Comparison of ENCODE assay signal across 8 mouse cellular contexts in the genomic region with DNA sequence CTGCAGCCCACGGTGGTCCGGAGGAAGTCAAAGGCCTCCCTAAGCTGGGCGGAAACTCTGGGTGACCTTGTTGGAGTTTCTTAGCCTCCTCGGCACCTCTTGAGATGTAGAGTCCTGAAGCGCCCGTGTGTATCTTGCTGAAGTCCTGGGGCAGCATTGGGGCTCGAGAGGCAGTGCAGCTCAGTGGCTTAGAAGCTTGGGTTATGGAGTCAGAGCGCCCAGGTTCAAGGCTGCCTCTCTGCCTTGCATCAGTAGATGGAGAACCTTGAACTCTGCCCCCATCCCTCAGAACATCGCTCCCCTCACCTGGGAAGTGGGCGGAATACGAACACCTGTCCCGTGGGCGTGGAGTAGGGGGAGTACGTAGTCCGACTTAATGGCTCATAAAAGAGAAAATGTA. TPM values are rescaled to one million over a fixed set of nuclear protein-coding genes. Genes with fewer than 3 reads are reported as not detected.
DNase-seq lines count a peak whose midpoint lies in the region; ATAC-seq and TF ChIP-seq lines count a peak whose summit lies in the region.

No protein-coding gene starts in this region.

- intact Hi-C loops in heart, postnatal 14 days (cut with DNase I), result loop anchor here (2.0 kb wide), 1 partner anchor 26 kb away; a partner anchor contains a TSS

- peak overlapping the region; percentile 94 for H3K27ac ChIP-seq in heart, embryonic 10.5 days
- H3K27ac ChIP-seq in CH12.LX (ENCODE audit: insufficient read depth, low read depth), result peak overlapping the region; percentile 60
- H3K27ac ChIP-seq in forebrain, embryonic 14.5 days (ENCODE audit: low read depth, low read length), result no peak overlapping the region
- peak overlapping the region; percentile 78; the same call in 1 of the 2 replicates for H3K27ac ChIP-seq in liver, embryonic 16.5 days (ENCODE audit: low read length)

- no peak for DNase-seq in heart, embryonic 10.5 days (ENCODE audit: low spot score)
- no peak for DNase-seq in heart, postnatal 14 days
- DNase-seq in CH12.LX (ENCODE audit: extremely low read depth), result no peak
- DNase-seq in forebrain, embryonic 14.5 days (ENCODE audit: low spot score), result no peak
- DNase-seq in right cerebral cortex, postnatal 14 days, result no peak
- no peak for DNase-seq in MN1 (ENCODE audit: low spot score)
- DNase-seq in cerebellum, adult 11 months, result no peak

- no peak for TF ChIP-seq EP300 in CH12.LX (IDR thresholded peaks at IDR 0.05; ENCODE audit: low read length)

- no peak for TF ChIP-seq POLR2A in CH12.LX (IDR thresholded peaks at IDR 0.05; ENCODE audit: low read depth, low read length)

- no peak for TF ChIP-seq RAD21 in CH12.LX (IDR thresholded peaks at IDR 0.05; ENCODE audit: low read depth, low read length)

- peak overlapping the region; percentile 86 for H3K4me3 ChIP-seq in heart, embryonic 10.5 days
- H3K4me3 ChIP-seq in CH12.LX (replicated peaks in 1 of 3; ENCODE audit: low read depth in 2 of 3, low read length in 2 of 3, poor library complexity in 1 of 3), result peak overlapping the region; percentile 83 to 98 (median 92)
- H3K4me3 ChIP-seq in forebrain, embryonic 14.5 days (ENCODE audit: low read depth, low read length), result peak overlapping the region; percentile 73
- H3K4me3 ChIP-seq in liver, embryonic 16.5 days (ENCODE audit: low read depth, low read length), result peak overlapping the region; percentile 82

- no peaks in the 10 kb centered on the region for H3K9me3 ChIP-seq in heart, embryonic 10.5 days
- H3K9me3 ChIP-seq in CH12.LX (replicated peaks; ENCODE audit: low read length), result peaks cover 4% of the 10 kb centered on the region
- H3K9me3 ChIP-seq in forebrain, embryonic 14.5 days (replicated peaks; ENCODE audit: control insufficient read depth, low read length), result no peaks in the 10 kb centered on the region
- H3K9me3 ChIP-seq in liver, embryonic 16.5 days (replicated peaks; ENCODE audit: control insufficient read depth, low read length), result peaks cover 2% of the 10 kb centered on the region; the same call in 1 of the 2 replicates

- H3K27me3 ChIP-seq in heart, embryonic 10.5 days (ENCODE audit: insufficient read depth, poor library complexity, severe bottlenecking), result no peaks in the 10 kb centered on the region
- H3K27me3 ChIP-seq in CH12.LX (replicated peaks), result no peaks in the 10 kb centered on the region
- no peaks in the 10 kb centered on the region for H3K27me3 ChIP-seq in forebrain, embryonic 14.5 days (replicated peaks; ENCODE audit: control insufficient read depth, insufficient read depth, low read length)
- no peaks in the 10 kb centered on the region for H3K27me3 ChIP-seq in liver, embryonic 16.5 days (ENCODE audit: control insufficient read depth, insufficient read depth, low read depth, low read length)

- WGBS in heart, embryonic 10.5 days, result 9% methylated on average over 15 of the region's 15 CpGs
- 12% methylated on average over 15 of the region's 15 CpGs for whole genome bisulfite sequencing in forebrain, embryonic 14.5 days
- WGBS in liver, embryonic 16.5 days (ENCODE audit: insufficient replicate concordance), result 11% methylated on average over 15 of the region's 15 CpGs

- in situ Hi-C loops in CH12.LX (cut with MboI; ENCODE audit: low pct_ligation_motif_present, low pct_unique_long_range_greater_than_20kb, low sequenced_read_pairs), result no loop called here

- H3K4me1 ChIP-seq in heart, embryonic 10.5 days, result peaks cover 17% of the 10 kb centered on the region
- H3K4me1 ChIP-seq in CH12.LX (ENCODE audit: control insufficient read depth in 1 of 2, insufficient read depth in 2 of 2), result peaks cover 11 to 23% of the 10 kb centered on the region in 2 experiments
- peaks cover 10% of the 10 kb centered on the region for H3K4me1 ChIP-seq in forebrain, embryonic 14.5 days (ENCODE audit: control insufficient read depth, insufficient read depth, low read length)
- H3K4me1 ChIP-seq in liver, embryonic 16.5 days (ENCODE audit: control insufficient read depth, low read depth, low read length), result peaks cover 10% of the 10 kb centered on the region

- H3K79me2 ChIP-seq in CH12.LX (replicated peaks; ENCODE audit: control insufficient read depth, extremely low read depth, insufficient read depth, poor library complexity, severe bottlenecking), result peaks cover 22% of the 10 kb centered on the region

- dilution Hi-C loops in CH12.LX (cut with MboI; ENCODE audit: extremely low pct_ligation_motif_present, extremely low pct_unique_long_range_greater_than_20kb, low sequenced_read_pairs), result no loop called here

- peaks cover 10% of the 10 kb centered on the region for H3K36me3 ChIP-seq in heart, embryonic 10.5 days
- H3K36me3 ChIP-seq in CH12.LX (replicated peaks in 1 of 2; ENCODE audit: control insufficient read depth in 1 of 2, insufficient read depth in 1 of 2, low read length in 1 of 2), result peaks cover 0 to 24% of the 10 kb centered on the region in 2 experiments
- H3K36me3 ChIP-seq in forebrain, embryonic 14.5 days (ENCODE audit: control insufficient read depth, insufficient read depth, low read length), result no peaks in the 10 kb centered on the region
- no peaks in the 10 kb centered on the region for H3K36me3 ChIP-seq in liver, embryonic 16.5 days (ENCODE audit: control insufficient read depth, insufficient read depth)

- TF ChIP-seq CTCF in CH12.LX (conservative IDR thresholded peaks at IDR 0.05 in 1 of 2, IDR thresholded peaks at IDR 0.05 in 1 of 2; ENCODE audit: low read depth in 2 of 2, low read length in 2 of 2), result no peak

- H3K4me2 ChIP-seq in CH12.LX (ENCODE audit: insufficient read depth, low read depth, poor library complexity, severe bottlenecking), result peak overlapping the region; percentile 76
- peak overlapping the region; percentile 73 for H3K4me2 ChIP-seq in forebrain, embryonic 14.5 days (ENCODE audit: low read length)
- peak overlapping the region; percentile 72 for H3K4me2 ChIP-seq in liver, embryonic 16.5 days (ENCODE audit: low read depth, low read length)

- H3K9ac ChIP-seq in CH12.LX (ENCODE audit: insufficient read depth, low read depth), result peak overlapping the region; percentile 69
- H3K9ac ChIP-seq in forebrain, embryonic 14.5 days (ENCODE audit: low read length), result peak overlapping the region; percentile 78
- peak overlapping the region; percentile 74 for H3K9ac ChIP-seq in liver, embryonic 16.5 days (ENCODE audit: low read depth, low read length)

- ATAC-seq in forebrain, embryonic 14.5 days, result no peak
- ATAC-seq in liver, embryonic 16.5 days (ENCODE audit: low read depth), result no peak

TF ChIP-seq in CH12.LX, 34 proteins besides CTCF, POLR2A, EP300 and RAD21:
- TF ChIP-seq ZNF384 (IDR thresholded peaks at IDR 0.05; ENCODE audit: low read depth, low read length) (no peak), GABPA (IDR thresholded peaks at IDR 0.05; ENCODE audit: insufficient replicate concordance, low read depth, low read length) (no peak), ZC3H11A (IDR thresholded peaks at IDR 0.05; ENCODE audit: low read depth, low read length) (no peak), SIN3A (IDR thresholded peaks at IDR 0.05; ENCODE audit: low read length) (no peak), JUND (conservative IDR thresholded peaks at IDR 0.05; ENCODE audit: low read depth, low read length) (no peak), POLR2AphosphoS2 (IDR thresholded peaks at IDR 0.05; ENCODE audit: low read depth, low read length) (no peak), PAX5 (IDR thresholded peaks at IDR 0.05; ENCODE audit: low read length) (no peak), BHLHE40 (IDR thresholded peaks at IDR 0.05; ENCODE audit: low read depth, low read length) (no peak), CHD1 (IDR thresholded peaks at IDR 0.05; ENCODE audit: low read depth, low read length) (no peak), USF2 (conservative IDR thresholded peaks at IDR 0.05; ENCODE audit: low read depth, low read length) (no peak), MAZ (IDR thresholded peaks at IDR 0.05; ENCODE audit: low read depth, low read length) (no peak), SMC3 (IDR thresholded peaks at IDR 0.05; ENCODE audit: low read depth, low read length) (no peak), IRF4 (IDR thresholded peaks at IDR 0.05; ENCODE audit: low read depth, low read length) (no peak), USF1 (IDR thresholded peaks at IDR 0.05; ENCODE audit: low read depth, low read length) (no peak)

RNA-seq across cellular contexts. Expression of a gene that starts 0.4 kb away (rescaled TPM):
- 14.9 and 16.5 TPM in 2 replicates for polyA plus RNA-seq in heart, embryonic 10.5 days (2016; fragmentation: Nextera tagmentation; extraction: Ambion mirVana)
- 10 to 100 TPM; 16.4 to 22.9 TPM for total RNA-seq in heart, postnatal 14 days (2021)
- 23.7 and 25.3 TPM in 2 replicates for total RNA-seq in CH12.LX (2012; rRNA removed)
- 19.7 and 20.2 TPM in 2 replicates for total RNA-seq in CH12.LX (2014; rRNA removed)
- polyA plus RNA-seq in CH12.LX (2012; ENCODE audit: insufficient read length, low read depth), result 16.7 and 20.2 TPM in 2 replicates
- polyA plus RNA-seq in forebrain, embryonic 14.5 days (2014; fragmentation: Nextera tagmentation; extraction: Ambion mirVana), result 15.6 and 16.1 TPM in 2 replicates
- 2.9 and 3.3 TPM in 2 replicates for polyA plus RNA-seq in liver, embryonic 16.5 days (2015; fragmentation: Nextera tagmentation; extraction: Ambion mirVana)

RNA-seq across cellular contexts. Expression of a gene that starts 27.1 kb away (rescaled TPM):
- polyA plus RNA-seq in heart, embryonic 10.5 days (2016; fragmentation: Nextera tagmentation; extraction: Ambion mirVana), result 56.7 and 61.7 TPM in 2 replicates
- total RNA-seq in heart, postnatal 14 days (2021), result 1 to 10 TPM; 2.7 to 3.9 TPM
- total RNA-seq in CH12.LX (2012; rRNA removed) (12.2 and 14.1 TPM in 2 replicates), CH12.LX (2014; rRNA removed) (16.1 and 19.8 TPM in 2 replicates)
- 12.4 and 15.5 TPM in 2 replicates for polyA plus RNA-seq in CH12.LX (2012; ENCODE audit: insufficient read length, low read depth)
- 22.9 and 25.4 TPM in 2 replicates for polyA plus RNA-seq in forebrain, embryonic 14.5 days (2014; fragmentation: Nextera tagmentation; extraction: Ambion mirVana)
- polyA plus RNA-seq in liver, embryonic 16.5 days (2015; fragmentation: Nextera tagmentation; extraction: Ambion mirVana), result 15.4 and 16.1 TPM in 2 replicates
